Mouse (Mus musculus): ENCODE measurements around the gene Gm20817. TPM values are rescaled to one million over a fixed set of nuclear protein-coding genes. Genes with fewer than 3 reads are reported as not detected.
"Not testable (repeated sequence)": the region's sequence is repeated elsewhere in the genome, so short reads cannot be mapped to it uniquely, and the experiment has no call there.

Gm20817 gene
- polyA plus RNA-seq (2015; fragmentation: Nextera tagmentation; extraction: Ambion mirVana) = not detected in 2 replicates

- H3K4me2 ChIP-seq; H3K36me3 ChIP-seq (ENCODE audit: poor library complexity, severe bottlenecking); H3K27me3 ChIP-seq; ATAC-seq; H3K4me3 ChIP-seq; H3K4me1 ChIP-seq; H3K27ac ChIP-seq; H3K9ac ChIP-seq; H3K9me3 ChIP-seq (replicated peaks): not testable (repeated sequence)
- no CpG with 5 or more reads among the region's 5 CpGs for WGBS
These were observed at the start of gene Gm20817 for GRCm38 (mm10) chrY:68832628-68833027. Gm20817 (minus strand) TSS chrY:68832728.

Measured in forebrain, embryonic 13.5 days (tissue).